Mouse (Mus musculus): ENCODE data around the gene Dop1b.

DNA sequence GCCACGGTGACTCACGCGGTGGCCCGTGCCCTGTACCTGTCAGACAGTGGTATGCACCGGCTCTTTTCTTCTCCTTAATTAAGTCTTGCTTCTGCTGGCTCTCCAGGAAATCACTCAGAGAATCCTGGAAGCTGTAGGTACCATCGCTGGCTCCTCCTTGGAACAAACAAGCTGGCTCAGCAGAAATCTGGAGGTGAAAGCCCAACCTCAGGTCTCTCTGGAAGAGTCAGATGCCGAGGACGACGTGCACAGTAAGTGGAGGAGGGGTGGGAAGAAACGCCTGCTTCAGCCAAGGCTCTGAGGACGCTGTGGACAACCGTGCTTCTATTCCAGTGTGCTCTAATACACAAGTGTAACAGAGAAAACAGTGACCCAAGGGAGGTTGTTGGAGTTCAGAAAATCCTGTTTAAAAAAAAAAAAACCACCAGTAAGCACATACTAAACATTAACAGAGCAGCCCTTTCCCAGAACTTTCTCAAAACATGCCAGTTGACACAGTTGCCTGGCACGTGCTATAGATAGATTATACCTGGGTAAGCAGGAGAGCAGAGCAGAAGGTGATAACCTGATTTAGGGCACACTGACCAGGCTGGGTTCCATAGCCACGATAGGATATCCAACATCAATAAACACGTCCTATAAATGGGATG is 81.4 kb downstream of the Dop1b start:
- no peak for TF ChIP-seq CTCF (IDR thresholded peaks at IDR 0.05; ENCODE audit: borderline replicate concordance, insufficient read depth, low read depth, low read length)
- no peak for TF ChIP-seq POLR2A (IDR thresholded peaks at IDR 0.05; ENCODE audit: borderline replicate concordance, insufficient read depth, low read length)

Measured in cerebellum, adult 2 months (tissue).